Mouse (Mus musculus) erythroblast, embryonic 14.5 days (primary cell): ENCODE results near the gene Lrpprc. TPM values are rescaled to one million over a fixed set of nuclear protein-coding genes. Genes with fewer than 3 reads are reported as not detected.

Experiments
- H3K27me3 ChIP-seq: 2 replicates; pipeline ENCODE4 v1.6.1; 2012; ENCODE audit warnings: inconsistent platforms; ENCODE audit not compliant: control insufficient read depth
- H3K36me3 ChIP-seq: 2 replicates; pipeline ENCODE4 v1.6.1; 2012; ENCODE audit warnings: mild to moderate bottlenecking, inconsistent platforms; ENCODE audit not compliant: control insufficient read depth
- H3K4me1 ChIP-seq: 2 replicates; pipeline ENCODE4 v1.6.1; 2012; ENCODE audit warnings: inconsistent platforms; ENCODE audit not compliant: control insufficient read depth
- H3K4me3 ChIP-seq: replicated peaks from 2 replicates; pipeline ENCODE3; 2012; ENCODE audit warnings: moderate library complexity, mild to moderate bottlenecking, inconsistent platforms
- H3K9me3 ChIP-seq: 2 replicates; pipeline ENCODE4 v1.6.1; 2012; ENCODE audit warnings: low read length, inconsistent platforms, mixed read lengths; ENCODE audit not compliant: control insufficient read depth
- GATA1 ChIP-seq: IDR thresholded peaks from 2 replicates; pipeline ENCODE4 v1.6.1; 2012; ENCODE audit warnings: low read length, inconsistent platforms, mixed read lengths
- TAL1 ChIP-seq: IDR thresholded peaks from 3 replicates; pipeline ENCODE4 v1.6.1; 2012; ENCODE audit warnings: low read length, inconsistent platforms, mixed read lengths
- polyA plus RNA-seq: library from polyadenylated mRNA; stranded (reverse); fragments of >175 nt; gene quantifications from 2 replicates; pipeline ENCODE4 v1.2.3, GENCODE M21; 2012

The Lrpprc gene
- polyA plus RNA-seq, 1 experiment, result 0.31 TPM

DNA sequence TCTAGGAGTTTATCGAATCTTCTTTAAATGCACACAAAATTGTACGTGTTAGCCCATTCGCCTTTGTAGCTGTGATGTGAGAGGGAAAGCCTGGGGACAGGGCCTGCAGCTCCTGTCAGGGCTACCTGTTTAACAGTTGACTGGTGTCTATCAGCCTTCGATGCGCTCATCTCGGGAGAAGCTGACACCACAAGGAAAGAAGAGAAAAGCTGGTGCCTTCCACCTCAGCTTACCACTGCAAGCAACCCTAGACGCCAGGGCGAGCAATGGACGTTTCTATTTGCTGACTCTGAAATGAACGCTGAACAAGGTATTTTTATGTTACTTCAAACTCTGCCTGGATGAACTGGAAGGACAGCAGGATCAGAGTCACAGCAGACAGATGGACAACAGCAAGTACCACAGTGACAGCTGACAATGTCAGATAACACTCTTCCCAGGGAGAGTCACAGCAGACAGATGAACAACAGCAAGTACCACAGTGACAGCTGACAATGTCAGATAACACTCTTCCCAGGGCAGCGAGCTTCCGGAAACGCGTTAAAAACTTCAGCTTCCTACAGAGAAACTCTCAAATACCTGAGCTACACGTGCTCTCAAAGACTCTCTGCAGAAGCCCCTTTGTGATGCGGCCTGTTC, 14.1 kb downstream of the Lrpprc start:
- Histone ChIP-seq H3K36me3 (peaks cover 66% of the 10 kb centered on the region), H3K4me3 (peak overlapping the region; percentile 58), H3K4me1 (peaks cover 73% of the 10 kb centered on the region), H3K9me3 (no peaks in the 10 kb centered on the region), H3K27me3 (no peaks in the 10 kb centered on the region)
- TF ChIP-seq GATA1 (peak; percentile 90), TAL1 (peak; percentile 100)

DNA sequence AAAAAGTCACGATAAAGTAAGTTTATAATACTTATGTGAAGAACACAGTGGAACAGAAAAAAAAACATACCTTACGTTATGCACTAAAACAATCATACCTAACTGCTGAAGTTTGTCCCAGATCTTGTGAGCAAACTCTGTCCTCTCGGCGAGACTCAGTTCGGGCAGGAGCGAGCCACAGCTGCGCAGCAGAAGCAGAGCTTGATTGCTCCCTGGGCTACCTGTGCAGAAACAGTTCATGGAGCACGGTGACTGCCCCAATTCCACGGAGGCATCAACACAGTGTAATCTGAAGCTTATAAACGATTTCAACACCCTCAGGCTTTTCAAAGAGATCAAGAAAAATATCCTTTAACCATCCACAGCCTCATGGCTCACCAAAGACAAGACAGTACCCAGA, 15.3 kb downstream of the Lrpprc start:
- Histone ChIP-seq H3K4me3 (no peak overlapping the region), H3K36me3 (peaks cover 66% of the 10 kb centered on the region), H3K27me3 (no peaks in the 10 kb centered on the region), H3K4me1 (peaks cover 63% of the 10 kb centered on the region), H3K9me3 (no peaks in the 10 kb centered on the region)
- no peak for TF ChIP-seq TAL1
- no peak for TF ChIP-seq GATA1

DNA sequence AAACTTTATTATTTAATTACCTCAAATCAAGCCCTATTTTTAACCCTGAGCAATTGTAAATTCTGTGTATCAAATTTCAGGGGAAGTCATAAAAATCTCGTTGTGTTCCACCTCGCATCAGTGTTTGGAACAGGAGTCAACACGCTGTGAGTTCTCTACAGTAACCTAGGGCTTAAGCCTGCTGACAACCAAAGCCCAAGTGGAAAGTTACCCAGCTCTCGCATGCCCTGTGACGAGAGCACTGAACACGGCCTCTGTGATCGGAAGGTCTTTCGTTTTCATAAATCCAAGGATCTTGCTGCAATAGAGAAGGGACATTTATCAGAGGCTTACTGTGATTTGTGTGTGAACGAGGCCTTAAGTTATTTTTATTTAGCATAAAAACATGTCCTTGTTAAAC, 18.7 kb downstream of the Lrpprc start:
- Histone ChIP-seq H3K9me3 (no peaks in the 10 kb centered on the region), H3K27me3 (no peaks in the 10 kb centered on the region), H3K36me3 (peaks cover 88% of the 10 kb centered on the region), H3K4me1 (peaks cover 29% of the 10 kb centered on the region), H3K4me3 (no peak overlapping the region)
- TF ChIP-seq TAL1, result no peak
- no peak for TF ChIP-seq GATA1

DNA sequence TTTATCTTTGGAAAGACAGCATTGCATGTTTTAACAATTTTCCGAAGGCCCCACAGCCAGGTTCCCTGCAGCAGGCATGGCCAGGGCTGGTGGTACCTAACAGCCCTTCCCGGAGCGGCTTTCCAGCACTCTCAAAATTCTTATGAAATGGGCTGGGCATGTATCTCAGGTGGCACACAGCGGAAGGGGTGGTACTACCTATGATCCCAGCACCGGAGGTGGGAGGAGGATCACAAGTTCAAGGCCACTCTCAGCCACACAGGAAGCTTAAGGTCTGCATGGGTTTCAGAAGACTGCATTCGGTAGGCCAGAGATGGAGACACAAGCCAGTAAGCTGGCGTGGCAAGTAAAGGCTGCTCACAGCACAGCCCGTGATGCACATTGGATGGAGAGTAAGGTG, 31.6 kb downstream of the Lrpprc start:
- no peaks in the 10 kb centered on the region for H3K9me3 ChIP-seq
- peaks cover 78% of the 10 kb centered on the region for H3K36me3 ChIP-seq
- H3K4me1 ChIP-seq, result peaks cover 10% of the 10 kb centered on the region
- H3K4me3 ChIP-seq, result no peak overlapping the region
- H3K27me3 ChIP-seq, result no peaks in the 10 kb centered on the region
- TF ChIP-seq TAL1, result no peak
- no peak for TF ChIP-seq GATA1

DNA sequence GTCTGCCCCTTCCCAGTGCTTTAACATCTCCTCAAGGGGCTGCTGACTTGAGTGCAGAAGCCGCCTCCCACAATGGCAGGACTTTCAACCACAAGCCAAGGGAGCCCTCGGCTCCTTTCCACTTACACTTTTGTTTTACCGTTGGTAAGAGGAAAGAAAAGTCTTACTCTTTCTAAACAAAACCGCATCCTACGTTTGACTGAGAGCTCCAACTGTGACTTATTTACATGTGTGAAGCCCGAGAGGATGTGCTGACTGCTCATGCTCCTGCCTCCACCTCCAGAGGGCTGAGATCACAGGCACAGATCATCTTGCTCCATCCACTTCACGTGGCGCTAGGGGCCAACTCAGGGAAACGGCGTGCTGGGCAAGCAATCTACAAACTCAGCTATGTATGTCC, 32.2 kb downstream of the Lrpprc start:
- Histone ChIP-seq H3K4me3 (no peak overlapping the region), H3K27me3 (no peaks in the 10 kb centered on the region), H3K36me3 (peaks cover 77% of the 10 kb centered on the region), H3K4me1 (peaks cover 10% of the 10 kb centered on the region), H3K9me3 (no peaks in the 10 kb centered on the region)
- TF ChIP-seq GATA1, result no peak
- no peak for TF ChIP-seq TAL1

DNA sequence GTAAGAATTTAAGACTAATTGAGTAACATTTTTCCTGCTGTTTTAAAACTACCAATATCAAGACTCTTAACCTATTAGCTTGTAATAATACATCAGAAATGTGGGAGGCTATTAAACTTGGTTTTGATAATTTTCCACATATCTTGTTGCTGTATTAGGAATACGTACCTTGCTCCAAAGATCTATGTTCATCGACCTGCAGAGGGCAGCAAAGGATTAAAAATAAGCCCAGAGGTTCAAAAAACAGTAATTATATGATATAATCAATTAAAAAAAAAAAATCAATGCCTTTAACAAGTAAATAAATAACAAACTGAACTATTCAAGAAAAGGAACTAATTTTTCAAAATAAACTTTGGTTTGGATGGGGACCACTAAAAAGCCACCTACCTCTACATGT, 34.5 kb downstream of the Lrpprc start:
- Histone ChIP-seq H3K27me3 (no peaks in the 10 kb centered on the region), H3K36me3 (peaks cover 75% of the 10 kb centered on the region), H3K9me3 (no peaks in the 10 kb centered on the region), H3K4me1 (peaks cover 10% of the 10 kb centered on the region), H3K4me3 (no peak overlapping the region)
- no peak for TF ChIP-seq TAL1

DNA sequence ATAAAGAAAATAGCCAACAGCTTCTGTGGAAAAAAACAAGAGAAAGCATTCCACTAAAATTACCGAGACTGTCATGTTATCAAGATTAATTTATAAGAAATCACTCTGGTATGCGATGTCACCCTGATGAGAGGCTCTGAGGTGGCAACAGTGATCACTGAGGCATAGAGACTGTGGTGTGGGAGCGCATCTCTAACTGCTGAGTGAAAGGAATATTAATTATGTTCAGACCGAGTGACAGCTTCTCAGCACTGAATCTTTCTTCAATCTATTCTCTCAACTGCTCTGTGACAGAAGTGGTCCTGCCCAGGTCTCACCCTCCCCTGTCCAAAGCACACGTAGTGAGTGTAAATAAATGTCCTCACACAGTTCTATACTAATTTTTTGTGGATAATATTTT, 37.1 kb downstream of the Lrpprc start:
- no peaks in the 10 kb centered on the region for H3K27me3 ChIP-seq
- H3K36me3 ChIP-seq, result peaks cover 79% of the 10 kb centered on the region
- no peak overlapping the region for H3K4me3 ChIP-seq
- no peaks in the 10 kb centered on the region for H3K9me3 ChIP-seq
- TF ChIP-seq GATA1, result no peak
- no peak for TF ChIP-seq TAL1
- H3K4me1 ChIP-seq, result peaks cover 1% of the 10 kb centered on the region; the same call in 1 of the 2 replicates

DNA sequence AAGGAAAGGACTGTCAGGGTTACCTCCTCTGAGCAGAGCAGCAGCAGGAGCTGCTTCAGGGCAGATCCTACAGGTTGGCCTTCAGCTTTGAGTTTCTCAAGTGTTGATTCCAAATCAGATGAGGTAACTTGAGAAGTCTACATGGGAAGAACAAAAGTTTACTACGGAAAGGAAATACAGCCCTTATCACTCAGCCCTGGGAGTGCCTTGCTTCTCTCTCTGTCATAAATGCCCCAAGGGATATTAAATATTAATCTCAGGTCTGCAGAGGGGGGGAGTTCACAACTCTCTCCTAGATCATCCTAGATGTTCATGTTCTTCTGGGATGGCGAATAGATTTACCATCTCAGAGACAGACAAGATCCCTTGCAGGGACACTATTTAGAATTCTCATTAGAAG, 38.3 kb downstream of the Lrpprc start:
- H3K9me3 ChIP-seq, result no peaks in the 10 kb centered on the region
- no peaks in the 10 kb centered on the region; the same call in 1 of the 2 replicates for H3K4me1 ChIP-seq
- peaks cover 79% of the 10 kb centered on the region for H3K36me3 ChIP-seq
- H3K4me3 ChIP-seq, result no peak overlapping the region
- H3K27me3 ChIP-seq, result no peaks in the 10 kb centered on the region
- TF ChIP-seq GATA1, result no peak
- no peak for TF ChIP-seq TAL1

DNA sequence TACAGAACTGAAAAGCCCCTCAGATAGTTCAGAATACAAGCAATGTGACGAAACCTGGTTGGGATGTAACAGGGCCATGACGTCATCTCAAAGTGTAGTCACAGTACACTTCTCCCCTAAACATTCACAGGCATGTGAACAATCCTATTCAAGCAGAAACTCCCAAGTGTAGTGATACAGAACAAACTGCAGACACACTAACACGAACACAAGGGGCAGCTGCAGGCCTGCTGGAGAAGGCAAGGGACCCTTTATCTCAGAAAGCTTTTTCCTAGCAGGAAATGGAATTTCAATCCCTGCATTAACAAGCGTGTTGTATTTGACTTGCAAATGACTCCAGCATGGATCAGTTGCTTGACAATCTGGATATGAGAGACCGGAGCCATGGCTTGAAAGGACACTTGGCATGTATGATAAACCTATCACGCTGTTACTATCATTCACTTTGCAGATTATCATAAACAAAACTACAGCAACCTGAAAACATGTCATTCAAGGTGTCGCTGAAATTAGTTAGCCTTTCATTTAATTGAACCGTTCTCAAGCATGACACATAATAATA, 38.9 kb downstream of the Lrpprc start:
- H3K9me3 ChIP-seq, result no peaks in the 10 kb centered on the region
- no peak for TF ChIP-seq TAL1
- peaks cover 78% of the 10 kb centered on the region for H3K36me3 ChIP-seq
- no peaks in the 10 kb centered on the region; the same call in 1 of the 2 replicates for H3K4me1 ChIP-seq
- H3K4me3 ChIP-seq, result no peak overlapping the region
- H3K27me3 ChIP-seq, result no peaks in the 10 kb centered on the region

DNA sequence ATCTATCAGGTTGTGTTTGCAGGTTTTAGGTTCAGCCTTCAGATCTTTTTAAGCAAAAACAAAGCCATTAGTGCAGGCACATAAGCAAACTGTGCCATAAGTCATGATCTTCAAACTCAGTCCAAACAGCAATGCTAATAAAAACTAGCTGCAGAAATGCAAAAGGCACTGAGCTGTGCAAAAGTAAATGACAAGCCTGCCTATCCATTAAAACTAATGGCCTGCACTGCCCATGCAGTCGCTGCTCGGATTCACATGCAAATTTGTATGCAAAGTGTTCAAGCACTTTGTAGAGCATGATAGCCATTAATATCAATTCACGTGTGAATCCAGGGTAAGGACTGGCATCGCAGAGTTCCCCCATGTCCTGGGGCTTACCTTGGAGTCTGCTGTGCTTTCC, 40.5 kb downstream of the Lrpprc start:
- no peak for TF ChIP-seq GATA1
- no peak for TF ChIP-seq TAL1
- Histone ChIP-seq H3K4me3 (no peak overlapping the region), H3K9me3 (no peaks in the 10 kb centered on the region), H3K4me1 (no peaks in the 10 kb centered on the region; the same call in 1 of the 2 replicates), H3K27me3 (no peaks in the 10 kb centered on the region), H3K36me3 (peaks cover 78% of the 10 kb centered on the region)
